Mouse (Mus musculus) fat pad, adult 2 months (tissue): ENCODE measurements around the gene Glt1d1.
"Not testable (repeated sequence)": the region's sequence is repeated elsewhere in the genome, so short reads cannot be mapped to it uniquely, and the experiment has no call there.

ENCODE experiments used
- DNase-seq: peaks from one replicate; pipeline ENCODE4 v3.0.0-alpha.2; 2011; ENCODE audit warnings: low read depth, low spot score; ENCODE audit errors: extremely low read depth

Gene Glt1d1

GRCm38 (mm10) chr5:127695898-127696297 lies 63.8 kb downstream of the Glt1d1 start:
- no peak for DNase-seq

- no peak for DNase-seq
Observed at GRCm38 (mm10) chr5:127696602-127697001, 64.5 kb downstream of the Glt1d1 start.

GRCm38 (mm10) chr5:127698525-127698924 lies 66.5 kb downstream of the Glt1d1 start:
- DNase-seq: no peak

- no peak for DNase-seq
Observed at GRCm38 (mm10) chr5:127699679-127700078, 67.6 kb downstream of the Glt1d1 start.

- DNase-seq: no peak
Observed at GRCm38 (mm10) chr5:127700156-127700555, 68.1 kb downstream of the Glt1d1 start.

- DNase-seq: no peak
Observed at GRCm38 (mm10) chr5:127703609-127704180, 71.6 kb downstream of the Glt1d1 start.

- DNase-seq: no peak
Observed at GRCm38 (mm10) chr5:127705225-127705624, 73.2 kb downstream of the Glt1d1 start.

GRCm38 (mm10) chr5:127705976-127706375 lies 73.9 kb downstream of the Glt1d1 start:
- DNase-seq: no peak

- no peak for DNase-seq
Observed at GRCm38 (mm10) chr5:127708143-127708542, 76.1 kb downstream of the Glt1d1 start.

GRCm38 (mm10) chr5:127714783-127715704 lies 83.0 kb downstream of the Glt1d1 start:
- no peak for DNase-seq

- DNase-seq: peak; percentile 33
Observed at GRCm38 (mm10) chr5:127720591-127721379, 88.7 kb downstream of the Glt1d1 start.

GRCm38 (mm10) chr5:127722171-127722570 lies 90.1 kb downstream of the Glt1d1 start:
- not testable (repeated sequence) for DNase-seq

- no peak for DNase-seq
Observed at GRCm38 (mm10) chr5:127730351-127730750, 98.3 kb downstream of the Glt1d1 start.

- no peak for DNase-seq
Observed at GRCm38 (mm10) chr5:127741331-127741730, 109.3 kb downstream of the Glt1d1 start.

GRCm38 (mm10) chr5:127749540-127749939 lies 117.5 kb downstream of the Glt1d1 start:
- not testable (repeated sequence) for DNase-seq

GRCm38 (mm10) chr5:127751262-127751975 lies 119.4 kb downstream of the Glt1d1 start:
- no peak for DNase-seq

GRCm38 (mm10) chr5:127755594-127755993 lies 123.5 kb downstream of the Glt1d1 start:
- no peak for DNase-seq

GRCm38 (mm10) chr5:127756011-127756410 lies 123.9 kb downstream of the Glt1d1 start:
- no peak for DNase-seq

GRCm38 (mm10) chr5:127756671-127757423 lies 124.8 kb downstream of the Glt1d1 start:
- no peak for DNase-seq

GRCm38 (mm10) chr5:127758576-127758975 lies 126.5 kb downstream of the Glt1d1 start:
- no peak for DNase-seq
